Mouse (Mus musculus): ENCODE results near the gene Abcf3. TPM values are rescaled to one million over a fixed set of nuclear protein-coding genes. Genes with fewer than 3 reads are reported as not detected.

The Abcf3 gene
- total RNA-seq, 1 experiment from 2014 or later = 47.9 TPM

- ATAC-seq (replicated peaks; ENCODE audit: low read depth, poor library complexity, severe bottlenecking) = no peak
Observed at GRCm38 (mm10) chr16:20537601-20538320, 10.6 kb upstream of the Abcf3 start.

DNA sequence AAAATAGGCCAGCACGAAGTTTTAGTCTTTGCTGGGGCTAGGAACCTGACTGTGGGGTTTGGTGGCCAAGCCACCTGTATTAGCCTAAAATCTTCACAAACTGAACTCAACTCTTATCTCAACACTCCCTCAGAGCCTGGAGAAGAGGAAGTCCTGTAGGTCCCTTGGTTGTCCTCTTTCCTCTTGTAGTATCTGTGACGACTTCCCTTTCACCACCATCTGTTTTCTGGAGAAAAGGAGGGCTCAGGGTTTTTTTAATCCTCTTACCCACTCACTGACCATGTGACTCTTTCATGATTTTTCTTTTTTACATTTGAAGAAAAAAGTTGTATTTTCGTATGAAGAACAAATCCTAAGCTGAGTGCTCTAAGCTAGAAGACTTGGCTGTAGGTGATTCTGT, 8.7 kb upstream of the Abcf3 start:
- ATAC-seq (replicated peaks; ENCODE audit: low read depth, poor library complexity, severe bottlenecking) = 0 out of 2 replicates have a peak, but pooled peaks have one; percentile 8

- no peak for ATAC-seq (replicated peaks; ENCODE audit: low read depth, poor library complexity, severe bottlenecking)
Observed at GRCm38 (mm10) chr16:20540438-20540837, 7.9 kb upstream of the Abcf3 start.

- ATAC-seq (replicated peaks; ENCODE audit: low read depth, poor library complexity, severe bottlenecking) = no peak
Observed at GRCm38 (mm10) chr16:20545696-20546095, 2.7 kb upstream of the Abcf3 start.

DNA sequence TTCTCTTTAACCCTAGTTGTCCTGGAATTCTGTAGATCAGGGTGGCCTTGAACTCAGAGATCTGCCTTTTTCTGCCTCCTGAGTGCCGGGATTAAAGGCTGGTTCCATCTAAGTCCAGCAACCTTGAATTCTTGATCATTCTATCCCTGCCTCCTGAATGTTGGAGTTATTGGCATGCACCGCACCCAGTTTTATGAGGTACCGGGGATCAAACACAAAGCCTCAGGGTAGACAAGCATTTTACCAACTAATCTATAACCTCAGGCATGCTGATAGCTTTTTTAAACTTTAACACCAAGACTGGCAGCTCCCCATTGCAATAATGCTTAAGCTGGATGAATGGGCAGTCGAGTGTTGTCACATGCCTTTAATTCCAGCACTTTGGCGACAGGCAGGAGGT, 954 bp upstream of the Abcf3 start:
- no peak for ATAC-seq (replicated peaks; ENCODE audit: low read depth, poor library complexity, severe bottlenecking)

GRCm38 (mm10) chr16:20549161-20549560, 784 bp downstream of the Abcf3 start:
- no peak for ATAC-seq (replicated peaks; ENCODE audit: low read depth, poor library complexity, severe bottlenecking)

DNA sequence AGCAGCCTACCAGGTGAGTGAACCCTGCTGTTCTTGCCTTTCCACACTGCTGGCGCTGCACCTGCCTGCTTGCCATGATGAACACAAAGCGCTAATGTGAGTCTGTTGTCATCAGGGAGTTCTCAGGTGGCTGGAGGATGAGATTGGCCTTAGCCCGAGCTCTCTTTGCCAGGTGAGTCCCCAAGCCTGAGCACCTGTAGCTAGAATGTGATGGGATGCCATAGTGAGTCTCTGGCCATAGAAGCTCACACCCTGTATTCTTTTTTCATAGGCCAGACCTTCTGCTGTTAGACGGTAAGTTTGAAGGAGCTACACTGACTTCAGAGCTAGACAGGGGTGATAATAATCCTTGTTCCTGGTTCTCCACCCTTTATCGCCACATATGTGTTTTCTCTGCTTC, 3.3 kb downstream of the Abcf3 start:
- no peak for ATAC-seq (replicated peaks; ENCODE audit: low read depth, poor library complexity, severe bottlenecking)

GRCm38 (mm10) chr16:20552594-20552993, 4.2 kb downstream of the Abcf3 start:
- no peak for ATAC-seq (replicated peaks; ENCODE audit: low read depth, poor library complexity, severe bottlenecking)

DNA sequence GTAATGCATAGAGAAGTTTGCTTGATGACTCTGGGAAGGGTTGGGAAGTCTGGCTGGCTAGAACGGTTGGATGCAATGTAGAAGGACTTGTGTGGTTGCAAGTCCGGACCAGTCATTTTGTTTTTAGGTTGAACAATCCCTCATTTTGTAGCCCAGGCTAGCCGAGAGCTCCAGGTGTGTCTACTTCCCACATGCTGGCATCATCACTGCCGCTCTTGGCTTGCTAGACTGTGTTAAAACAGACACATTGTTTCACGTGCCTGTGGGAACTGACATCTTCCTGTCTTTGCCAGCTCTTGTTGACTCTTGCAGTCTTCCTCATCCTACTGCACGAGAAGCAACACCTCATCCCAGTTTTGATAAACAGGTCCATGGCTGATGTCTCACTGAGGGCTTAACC, 6.6 kb downstream of the Abcf3 start:
- ATAC-seq (replicated peaks; ENCODE audit: low read depth, poor library complexity, severe bottlenecking) = no peak

- ATAC-seq (replicated peaks; ENCODE audit: low read depth, poor library complexity, severe bottlenecking) = no peak
Observed at GRCm38 (mm10) chr16:20557381-20557780, 9.0 kb downstream of the Abcf3 start.

DNA sequence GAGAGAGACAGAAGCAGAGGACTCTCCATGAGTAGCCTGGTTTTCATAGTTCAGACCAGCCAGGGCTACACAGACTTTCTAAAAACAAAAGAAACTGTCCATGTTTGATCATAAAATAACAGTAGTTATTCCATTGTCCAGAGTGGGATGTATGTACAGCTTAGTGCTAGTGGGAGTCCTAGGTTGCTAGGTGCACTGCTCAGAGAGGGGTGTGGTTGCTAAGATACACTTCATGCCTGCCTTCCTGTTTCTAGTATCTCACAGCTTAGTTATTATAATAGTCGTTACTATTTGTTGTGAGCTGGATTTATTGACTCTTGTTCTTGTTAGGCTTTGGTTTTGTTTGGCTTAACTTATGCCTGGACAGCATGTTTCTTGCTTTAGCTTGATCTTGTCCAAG, 16.7 kb downstream of the Abcf3 start:
- no peak for ATAC-seq (replicated peaks; ENCODE audit: low read depth, poor library complexity, severe bottlenecking)

GRCm38 (mm10) chr16:20589366-20589938, 41.1 kb downstream of the Abcf3 start, which contains the start of gene Vwa5b2:
Gene Vwa5b2, plus strand, starts transcription at chr16:20589471.
- ATAC-seq (replicated peaks; ENCODE audit: low read depth, poor library complexity, severe bottlenecking) = peak; percentile 4; the same call in 1 of the 2 replicates

DNA sequence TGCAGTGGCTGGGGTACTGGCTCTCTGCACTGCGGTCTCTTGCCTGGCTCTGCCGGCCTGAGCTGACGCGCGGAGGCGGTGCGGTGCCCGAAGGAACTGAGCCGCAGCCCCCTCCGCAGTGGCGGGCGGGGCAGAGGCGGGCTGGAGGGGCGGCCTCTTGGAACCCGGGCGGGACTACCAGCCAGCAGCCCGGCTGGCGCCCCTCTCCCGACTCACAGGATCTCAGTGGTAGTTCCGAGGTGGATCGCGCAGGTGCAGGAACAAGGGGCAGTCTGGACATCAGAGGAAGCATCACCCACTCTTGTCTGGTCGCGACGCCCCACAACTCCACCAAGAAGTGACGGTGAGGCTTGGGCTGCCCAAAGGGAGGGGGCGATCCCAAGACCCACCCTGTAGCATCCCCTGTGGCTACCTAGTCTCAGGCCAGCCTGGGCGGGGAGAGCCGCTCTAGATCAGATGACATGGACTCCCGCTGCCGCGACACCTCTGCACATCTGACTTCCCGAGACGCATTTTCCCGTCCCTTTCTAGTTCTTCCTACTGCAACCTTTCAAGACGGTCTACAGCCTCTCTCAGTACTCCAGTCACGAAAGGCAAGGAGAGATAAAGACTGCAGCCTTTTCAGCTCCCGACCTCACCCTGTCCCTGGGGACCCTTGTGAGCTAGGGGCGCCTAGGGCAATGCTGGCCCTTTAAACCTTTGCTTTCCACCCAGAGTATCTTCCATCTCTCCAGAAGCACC, 41.7 kb downstream of the Abcf3 start:
- ATAC-seq (replicated peaks; ENCODE audit: low read depth, poor library complexity, severe bottlenecking) = 0 out of 2 replicates have a peak, but pooled peaks have one; percentile 23

GRCm38 (mm10) chr16:20590680-20591038, 42.3 kb downstream of the Abcf3 start:
- no peak for ATAC-seq (replicated peaks; ENCODE audit: low read depth, poor library complexity, severe bottlenecking)

DNA sequence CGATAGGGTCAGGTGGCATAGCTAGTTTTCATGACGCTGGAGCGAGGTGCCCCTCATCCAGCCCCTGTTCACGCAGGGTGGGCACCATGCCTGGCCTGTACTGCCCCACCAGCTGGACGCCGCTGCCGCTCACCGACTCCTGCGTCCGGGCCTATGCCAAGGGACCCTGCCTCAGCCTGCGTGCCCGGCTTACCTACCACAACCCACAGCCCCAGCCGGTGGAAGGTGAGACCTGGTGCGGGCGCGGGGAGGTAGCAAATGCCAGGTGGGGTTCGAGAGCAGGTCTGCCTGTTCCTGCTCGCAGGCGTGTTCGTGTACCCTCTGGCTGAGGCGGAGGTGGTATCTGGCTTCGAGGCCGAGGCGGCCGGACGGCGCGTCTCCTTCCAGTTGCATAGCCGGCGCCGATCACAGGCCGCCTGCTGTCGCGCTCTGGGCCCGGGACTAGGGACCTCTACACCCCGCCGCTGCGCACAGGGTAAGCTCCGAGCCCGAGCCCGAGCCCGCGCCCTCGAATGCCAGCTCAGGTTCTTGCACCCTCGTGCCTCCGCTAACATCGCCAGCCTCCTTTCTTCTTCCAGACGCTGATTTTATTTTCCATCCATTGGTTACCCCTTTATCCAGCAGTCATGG, 42.8 kb downstream of the Abcf3 start:
- ATAC-seq (replicated peaks; ENCODE audit: low read depth, poor library complexity, severe bottlenecking) = no peak

DNA sequence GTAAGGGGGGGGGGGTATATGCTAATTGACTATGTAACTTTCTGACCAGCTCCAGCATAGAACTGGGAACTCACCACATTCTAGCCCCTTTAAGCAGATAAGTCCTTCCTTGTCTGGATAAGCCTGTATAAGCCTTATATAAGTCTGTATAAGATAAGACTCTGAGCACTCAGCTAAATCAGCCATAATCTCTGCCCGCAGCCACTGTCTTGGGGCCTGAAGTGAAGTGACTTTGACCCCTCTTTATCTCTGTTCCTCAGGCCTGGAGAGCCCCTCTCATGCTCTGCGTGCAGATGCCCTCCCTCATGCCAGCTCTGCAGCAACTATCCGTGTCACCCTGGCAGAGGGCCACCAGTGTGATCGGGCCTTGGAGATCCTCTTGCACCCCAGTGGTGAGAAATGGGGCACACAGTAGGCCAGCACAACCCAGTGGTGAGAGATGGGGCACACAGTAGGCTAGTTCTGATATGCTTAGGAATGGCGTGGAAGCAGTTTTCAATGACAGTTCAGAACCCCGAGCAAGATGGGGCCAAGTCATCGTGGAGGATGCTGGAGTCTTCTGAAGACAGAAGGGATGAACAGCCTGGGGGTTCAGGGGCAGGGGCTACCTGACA, 46.8 kb downstream of the Abcf3 start:
- peak; percentile 37 for ATAC-seq (replicated peaks; ENCODE audit: low read depth, poor library complexity, severe bottlenecking)

- ATAC-seq (replicated peaks; ENCODE audit: low read depth, poor library complexity, severe bottlenecking) = no peak
Observed at GRCm38 (mm10) chr16:20595737-20596136, 47.4 kb downstream of the Abcf3 start.

- ATAC-seq (replicated peaks; ENCODE audit: low read depth, poor library complexity, severe bottlenecking) = no peak
Observed at GRCm38 (mm10) chr16:20596687-20597441, 48.5 kb downstream of the Abcf3 start.

GRCm38 (mm10) chr16:20600511-20600910, 52.1 kb downstream of the Abcf3 start:
- no peak for ATAC-seq (replicated peaks; ENCODE audit: low read depth, poor library complexity, severe bottlenecking)

DNA sequence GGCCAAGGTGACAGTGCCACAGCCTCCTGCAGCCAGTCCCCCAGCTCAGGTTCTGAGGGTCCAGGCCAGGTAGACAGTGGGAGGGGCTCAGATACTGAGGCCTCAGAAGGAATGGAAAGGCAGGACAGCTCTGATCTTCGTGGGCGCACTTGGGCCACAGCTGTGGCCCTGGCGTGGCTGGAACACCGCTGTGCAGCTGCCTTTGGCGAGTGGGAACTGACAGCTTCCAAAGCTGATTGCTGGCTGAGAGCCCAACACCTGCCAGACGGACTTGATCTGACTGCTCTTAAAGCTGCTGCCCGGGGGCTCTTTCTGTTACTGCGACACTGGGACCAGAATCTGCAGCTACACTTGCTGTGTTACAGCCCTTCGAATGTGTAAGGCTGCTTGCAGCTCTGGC, 56.3 kb downstream of the Abcf3 start:
- ATAC-seq (replicated peaks; ENCODE audit: low read depth, poor library complexity, severe bottlenecking) = no peak

Data from common myeloid progenitor, adult 5-6 weeks (primary cell).